Mouse (Mus musculus): Measurements from ENCODE around the gene Appbp2. TPM values are rescaled to one million over a fixed set of nuclear protein-coding genes. Genes with fewer than 3 reads are reported as not detected.

Gene Appbp2
- polyA plus RNA-seq, 1 experiment: 11.5 TPM

DNA sequence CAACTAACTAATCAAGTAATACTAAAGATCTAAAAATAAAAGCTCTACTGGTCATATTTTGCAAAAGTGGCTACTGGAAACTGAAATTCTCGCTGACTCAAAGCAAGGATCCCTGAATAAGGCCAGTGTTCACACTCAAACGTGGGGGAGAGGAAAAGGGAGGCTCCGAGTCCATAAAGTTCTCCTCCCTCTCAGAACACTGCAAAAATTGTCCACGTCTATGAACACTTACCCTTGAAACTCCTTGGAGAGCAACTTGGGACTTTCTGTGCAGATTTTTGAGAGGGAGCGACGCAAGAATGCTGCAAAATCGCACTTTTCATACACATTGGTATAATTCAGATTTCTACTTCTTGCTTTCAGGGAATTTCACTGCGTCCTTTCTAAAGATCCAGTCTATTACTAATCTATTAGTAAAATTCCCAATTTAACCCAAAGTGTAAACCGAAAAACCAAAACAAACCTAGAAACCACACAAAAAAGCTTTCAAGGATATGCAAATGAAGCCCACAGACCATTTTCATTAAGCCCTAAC, 1.2 kb downstream of the Appbp2 start:
- TF ChIP-seq POLR2A (IDR thresholded peaks at IDR 0.05; ENCODE audit: low read depth, low read length) (no peak), CTCF (conservative IDR thresholded peaks at IDR 0.05; ENCODE audit: insufficient read depth, insufficient read length, low read depth, low read length) (no peak)
- Histone ChIP-seq H3K4me1 (ENCODE audit: control insufficient read depth, insufficient read depth, low read length) (0 out of 2 replicates have a peak, but pooled peaks cover 6% of the 10 kb centered on the region), H3K27ac (ENCODE audit: insufficient read depth, low read depth, low read length) (peak overlapping the region; percentile 70), H3K27me3 (replicated peaks; ENCODE audit: control insufficient read depth, insufficient read depth, low read length) (no peaks in the 10 kb centered on the region), H3K4me3 (ENCODE audit: insufficient read depth, low read depth, low read length) (peak overlapping the region; percentile 79), H3K36me3 (ENCODE audit: control insufficient read depth, insufficient read depth, low read length) (no peaks in the 10 kb centered on the region)
- DNase-seq: peak; percentile 14
- WGBS: 2% methylated on average over 9 of the region's 9 CpGs

DNA sequence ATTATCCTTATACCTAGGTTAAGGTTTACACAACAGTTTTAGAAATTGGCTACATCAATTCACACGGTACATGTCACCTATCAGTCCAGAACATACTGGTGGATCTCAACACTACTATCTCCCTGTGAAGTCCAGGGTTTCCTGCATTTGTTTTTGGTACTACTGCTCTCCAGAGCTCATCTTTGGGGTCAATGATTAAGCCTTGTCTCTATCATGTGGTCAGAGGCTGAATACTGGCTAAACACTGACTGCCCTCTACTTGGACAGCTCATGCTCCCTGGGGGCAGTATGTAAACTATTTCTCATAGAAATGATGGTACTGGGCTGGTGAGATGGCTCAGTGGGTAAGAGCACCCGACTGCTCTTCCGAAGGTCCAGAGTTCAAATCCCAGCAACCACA, 11.7 kb downstream of the Appbp2 start:
- H3K27ac ChIP-seq (ENCODE audit: insufficient read depth, low read depth, low read length): peak overlapping the region; percentile 22; the same call in 1 of the 2 replicates
- 70% methylated on average over 3 of the region's 3 CpGs for WGBS
- DNase-seq: peak; percentile 72
- no peak overlapping the region for H3K4me3 ChIP-seq (ENCODE audit: insufficient read depth, low read depth, low read length)
- peaks cover 10% of the 10 kb centered on the region; the same call in 1 of the 2 replicates for H3K4me1 ChIP-seq (ENCODE audit: control insufficient read depth, insufficient read depth, low read length)
- no peaks in the 10 kb centered on the region for H3K27me3 ChIP-seq (replicated peaks; ENCODE audit: control insufficient read depth, insufficient read depth, low read length)
- TF ChIP-seq CTCF (conservative IDR thresholded peaks at IDR 0.05; ENCODE audit: insufficient read depth, insufficient read length, low read depth, low read length) (no peak), POLR2A (IDR thresholded peaks at IDR 0.05; ENCODE audit: low read depth, low read length) (no peak)
- H3K36me3 ChIP-seq (ENCODE audit: control insufficient read depth, insufficient read depth, low read length): no peaks in the 10 kb centered on the region

DNA sequence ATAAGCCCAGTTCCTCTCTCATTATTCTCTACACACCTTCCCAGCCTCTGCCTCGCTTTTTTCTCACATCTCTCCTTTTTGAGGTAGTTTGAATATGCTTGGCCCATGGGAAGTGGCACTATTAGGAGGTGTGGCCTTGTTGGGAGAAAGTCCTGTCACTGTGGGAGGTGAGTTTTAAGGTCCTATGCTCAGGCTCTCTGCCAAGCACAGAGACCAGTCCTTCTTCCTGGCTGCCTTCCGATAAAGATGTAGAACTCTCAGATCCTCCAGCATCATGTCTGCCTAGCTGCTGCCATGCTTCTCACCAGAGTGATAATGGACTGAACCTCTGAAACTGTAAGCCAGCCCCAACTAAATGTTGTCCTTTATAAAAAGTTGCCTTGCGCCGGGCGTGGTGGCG, 12.4 kb downstream of the Appbp2 start:
- no peaks in the 10 kb centered on the region for H3K36me3 ChIP-seq (ENCODE audit: control insufficient read depth, insufficient read depth, low read length)
- TF ChIP-seq CTCF (conservative IDR thresholded peaks at IDR 0.05; ENCODE audit: insufficient read depth, insufficient read length, low read depth, low read length) (no peak), POLR2A (IDR thresholded peaks at IDR 0.05; ENCODE audit: low read depth, low read length) (no peak)
- peak; percentile 79 for DNase-seq
- H3K4me3 ChIP-seq (ENCODE audit: insufficient read depth, low read depth, low read length): no peak overlapping the region
- H3K4me1 ChIP-seq (ENCODE audit: control insufficient read depth, insufficient read depth, low read length): peaks cover 10% of the 10 kb centered on the region; the same call in 1 of the 2 replicates
- no peaks in the 10 kb centered on the region for H3K27me3 ChIP-seq (replicated peaks; ENCODE audit: control insufficient read depth, insufficient read depth, low read length)
- 85% methylated on average over 6 of the region's 6 CpGs for WGBS
- H3K27ac ChIP-seq (ENCODE audit: insufficient read depth, low read depth, low read length): no peak overlapping the region

DNA sequence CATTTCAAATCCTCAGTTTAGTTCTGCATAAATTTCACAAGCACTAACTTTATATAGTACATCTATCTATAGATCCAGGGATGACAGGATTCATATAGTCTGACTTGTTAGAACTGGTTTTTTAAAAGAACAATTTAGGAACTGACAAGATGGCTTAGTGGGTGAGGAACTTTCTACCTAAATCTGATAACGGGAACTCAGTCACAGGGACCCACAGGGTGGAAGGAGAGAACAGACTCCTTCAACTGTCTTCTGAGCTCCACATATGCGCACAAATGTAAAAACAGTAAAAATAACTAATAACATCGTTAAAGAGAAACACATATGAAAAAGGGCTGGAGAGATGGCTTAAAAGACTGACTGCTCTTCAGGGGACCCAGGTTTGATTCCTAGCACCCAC, 15.9 kb downstream of the Appbp2 start:
- H3K4me3 ChIP-seq (ENCODE audit: insufficient read depth, low read depth, low read length): no peak overlapping the region
- no peak overlapping the region for H3K27ac ChIP-seq (ENCODE audit: insufficient read depth, low read depth, low read length)
- DNase-seq: no peak
- WGBS: 87% methylated on average over 3 of the region's 3 CpGs
- H3K27me3 ChIP-seq (replicated peaks; ENCODE audit: control insufficient read depth, insufficient read depth, low read length): no peaks in the 10 kb centered on the region
- 0 out of 2 replicates have a peak, but pooled peaks cover 3% of the 10 kb centered on the region for H3K36me3 ChIP-seq (ENCODE audit: control insufficient read depth, insufficient read depth, low read length)
- peaks cover 4% of the 10 kb centered on the region; the same call in 1 of the 2 replicates for H3K4me1 ChIP-seq (ENCODE audit: control insufficient read depth, insufficient read depth, low read length)
- TF ChIP-seq CTCF (conservative IDR thresholded peaks at IDR 0.05; ENCODE audit: insufficient read depth, insufficient read length, low read depth, low read length) (no peak), POLR2A (IDR thresholded peaks at IDR 0.05; ENCODE audit: low read depth, low read length) (no peak)

DNA sequence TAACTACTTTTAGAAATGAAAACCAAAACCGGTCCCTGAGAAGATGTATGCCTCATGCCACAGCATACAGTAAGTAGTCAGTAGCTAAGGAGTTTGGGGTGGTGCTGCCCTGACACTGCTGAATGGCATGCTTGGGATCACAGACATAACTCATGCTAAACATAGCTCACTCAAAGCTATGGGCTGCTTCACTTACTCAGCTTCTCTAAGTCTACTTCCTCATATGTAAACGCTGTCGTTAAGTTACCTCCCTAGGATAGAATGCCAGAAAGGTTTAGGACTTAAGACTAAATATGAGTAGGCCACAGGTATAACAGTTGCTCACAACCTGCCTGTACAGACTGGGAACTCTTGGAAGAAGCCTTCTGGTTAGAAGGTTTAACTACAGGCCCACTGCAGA, 20.3 kb downstream of the Appbp2 start:
- H3K4me3 ChIP-seq (ENCODE audit: insufficient read depth, low read depth, low read length): no peak overlapping the region
- TF ChIP-seq POLR2A (IDR thresholded peaks at IDR 0.05; ENCODE audit: low read depth, low read length): no peak
- TF ChIP-seq CTCF (conservative IDR thresholded peaks at IDR 0.05; ENCODE audit: insufficient read depth, insufficient read length, low read depth, low read length): no peak
- no peaks in the 10 kb centered on the region for H3K27me3 ChIP-seq (replicated peaks; ENCODE audit: control insufficient read depth, insufficient read depth, low read length)
- 89% methylated on average over 3 of the region's 3 CpGs for WGBS
- H3K27ac ChIP-seq (ENCODE audit: insufficient read depth, low read depth, low read length): no peak overlapping the region
- peaks cover 6% of the 10 kb centered on the region for H3K36me3 ChIP-seq (ENCODE audit: control insufficient read depth, insufficient read depth, low read length)
- H3K4me1 ChIP-seq (ENCODE audit: control insufficient read depth, insufficient read depth, low read length): no peaks in the 10 kb centered on the region
- DNase-seq: no peak

DNA sequence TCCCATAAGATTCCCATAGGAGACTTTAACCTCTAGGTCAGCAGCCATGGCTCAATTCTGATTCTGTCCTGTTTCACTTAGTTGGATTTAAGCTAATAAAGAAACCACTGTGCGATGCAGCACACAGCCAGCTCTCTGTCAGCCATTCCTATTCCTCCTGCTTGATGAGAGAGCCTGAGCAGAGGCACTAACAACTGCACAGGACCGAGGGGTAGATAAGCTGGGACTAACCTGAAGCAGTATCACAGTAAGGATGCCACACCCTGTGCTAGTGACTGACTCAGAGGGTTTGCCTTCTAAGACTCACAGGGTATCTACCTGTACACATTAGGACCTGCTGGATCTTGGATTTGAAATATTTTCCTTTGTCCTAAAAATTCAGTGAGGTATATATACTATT, 21.7 kb downstream of the Appbp2 start:
- 92% methylated on average over 2 of the region's 2 CpGs for WGBS
- H3K27me3 ChIP-seq (replicated peaks; ENCODE audit: control insufficient read depth, insufficient read depth, low read length): no peaks in the 10 kb centered on the region
- TF ChIP-seq POLR2A (IDR thresholded peaks at IDR 0.05; ENCODE audit: low read depth, low read length) (no peak), CTCF (conservative IDR thresholded peaks at IDR 0.05; ENCODE audit: insufficient read depth, insufficient read length, low read depth, low read length) (no peak)

DNA sequence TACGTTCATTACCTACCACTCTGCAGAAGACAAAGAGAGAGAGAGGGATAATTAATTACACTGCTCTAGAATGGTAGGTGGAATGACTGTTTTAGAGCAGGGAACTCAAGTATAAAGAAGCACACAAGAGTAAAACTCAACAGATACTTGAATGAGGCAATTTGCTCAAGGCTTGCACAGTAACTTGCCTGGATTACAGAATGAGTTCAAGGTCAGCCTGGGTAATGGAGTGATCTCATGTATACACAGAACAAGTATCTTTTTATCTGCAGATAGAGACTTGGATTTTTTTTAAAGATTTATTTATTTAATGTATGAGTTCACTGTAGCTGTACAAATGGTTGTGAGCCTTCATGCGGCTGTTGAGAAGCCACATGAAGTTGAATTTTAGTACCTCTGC, 23.8 kb downstream of the Appbp2 start:
- no peaks in the 10 kb centered on the region for H3K4me1 ChIP-seq (ENCODE audit: control insufficient read depth, insufficient read depth, low read length)
- TF ChIP-seq CTCF (conservative IDR thresholded peaks at IDR 0.05; ENCODE audit: insufficient read depth, insufficient read length, low read depth, low read length): no peak
- TF ChIP-seq POLR2A (IDR thresholded peaks at IDR 0.05; ENCODE audit: low read depth, low read length): no peak
- no peak for DNase-seq
- no peaks in the 10 kb centered on the region for H3K27me3 ChIP-seq (replicated peaks; ENCODE audit: control insufficient read depth, insufficient read depth, low read length)
- H3K27ac ChIP-seq (ENCODE audit: insufficient read depth, low read depth, low read length): no peak overlapping the region
- no peak overlapping the region for H3K4me3 ChIP-seq (ENCODE audit: insufficient read depth, low read depth, low read length)
- peaks cover 6% of the 10 kb centered on the region for H3K36me3 ChIP-seq (ENCODE audit: control insufficient read depth, insufficient read depth, low read length)
- WGBS: 97% methylated on average over 2 of the region's 2 CpGs

More for the DNA sequence above, 21.7 kb downstream of the Appbp2 start:
- Histone ChIP-seq H3K36me3 (ENCODE audit: control insufficient read depth, insufficient read depth, low read length) (peaks cover 6% of the 10 kb centered on the region), H3K4me1 (ENCODE audit: control insufficient read depth, insufficient read depth, low read length) (no peaks in the 10 kb centered on the region), H3K4me3 (ENCODE audit: insufficient read depth, low read depth, low read length) (no peak overlapping the region), H3K27ac (ENCODE audit: insufficient read depth, low read depth, low read length) (no peak overlapping the region)
- no peak for DNase-seq

All from kidney, adult 2 months (tissue).